Mouse (Mus musculus) limb, embryonic 12.5 days (tissue): ENCODE results near the gene Nwd2. TPM values are rescaled to one million over a fixed set of nuclear protein-coding genes. Genes with fewer than 3 reads are reported as not detected.

Experiments used
- ATAC-seq: fragments of 200-750 bp; cut with Nextera tagmentation; 2 replicates; pipeline ENCODE4 v1.8.0; 2017; ENCODE audit warnings: low read depth, moderate TSS enrichment; ENCODE audit not compliant: insufficient number of reproducible peaks, insufficient read depth, low FRiP score, low TSS enrichment
- H3K27ac ChIP-seq: fragments of 300-500 bp; sonication (generic); 2 replicates; pipeline ENCODE4 v1.5.1; 2016; ENCODE audit warnings: mild to moderate bottlenecking, moderate library complexity
- H3K27me3 ChIP-seq: fragments of 300-500 bp; sonication (generic); 2 replicates; pipeline ENCODE4 v1.6.1; 2016; ENCODE audit warnings: mild to moderate bottlenecking, moderate library complexity
- H3K36me3 ChIP-seq: fragments of 300-500 bp; sonication (generic); 2 replicates; pipeline ENCODE4 v1.6.1; 2016; ENCODE audit warnings: mild to moderate bottlenecking, moderate library complexity
- H3K4me1 ChIP-seq: fragments of 300-500 bp; sonication (generic); replicated peaks from 2 replicates; pipeline ENCODE4 v1.6.1; 2016
- H3K4me2 ChIP-seq: fragments of 300-500 bp; sonication (generic); 2 replicates; pipeline ENCODE4 v1.6.1; 2016; ENCODE audit warnings: mild to moderate bottlenecking, moderate library complexity
- H3K4me3 ChIP-seq: fragments of 300-500 bp; sonication (generic); replicated peaks from 2 replicates; pipeline ENCODE4 v1.5.1; 2016; ENCODE audit warnings: mild to moderate bottlenecking
- H3K9ac ChIP-seq: fragments of 300-500 bp; sonication (generic); replicated peaks from 2 replicates; pipeline ENCODE4 v1.6.1; 2016; ENCODE audit warnings: mild to moderate bottlenecking, moderate library complexity
- H3K9me3 ChIP-seq: fragments of 300-500 bp; sonication (generic); 2 replicates; pipeline ENCODE4 v1.6.1; 2016; ENCODE audit warnings: mild to moderate bottlenecking, moderate library complexity
- WGBS: fragments of 180-500 bp; shearing (Covaris S2); methylation state at CpG from one replicate; pipeline ENCODE4 v1.1.7; 2016; 5-methylcytosine and 5-hydroxymethylcytosine counted together
- polyA plus RNA-seq: library from polyadenylated mRNA; unstranded; fragments of >200 nt; fragmentation: Nextera tagmentation; extraction: Ambion mirVana; gene quantifications from 2 replicates; pipeline ENCODE4 v1.2.1, GENCODE M21; 2016

Gene Nwd2
- polyA plus RNA-seq, 1 experiment from 2014 or later, result 0.15 TPM

- no peak for ATAC-seq
- H3K36me3 ChIP-seq, result no peaks in the 10 kb centered on the region
- H3K4me2 ChIP-seq, result no peak overlapping the region
- no peak overlapping the region for H3K27ac ChIP-seq
- no peak overlapping the region for H3K4me3 ChIP-seq
- WGBS, result 92% methylated on average over 5 of the region's 5 CpGs
- H3K9ac ChIP-seq, result no peak overlapping the region
- H3K9me3 ChIP-seq, result no peaks in the 10 kb centered on the region
- H3K27me3 ChIP-seq, result no peaks in the 10 kb centered on the region
- no peaks in the 10 kb centered on the region for H3K4me1 ChIP-seq
Observed at GRCm38 (mm10) chr5:63666884-63667283, 18.0 kb downstream of the Nwd2 start.

- no peak overlapping the region for H3K9ac ChIP-seq
- no peak for ATAC-seq
- H3K27ac ChIP-seq, result no peak overlapping the region
- H3K27me3 ChIP-seq, result no peaks in the 10 kb centered on the region
- H3K4me2 ChIP-seq, result no peak overlapping the region
- H3K9me3 ChIP-seq, result no peaks in the 10 kb centered on the region
- no peaks in the 10 kb centered on the region for H3K36me3 ChIP-seq
- H3K4me3 ChIP-seq, result no peak overlapping the region
- H3K4me1 ChIP-seq, result no peaks in the 10 kb centered on the region
- whole genome bisulfite sequencing, result 85% methylated on average over 2 of the region's 2 CpGs
Observed at GRCm38 (mm10) chr5:63675934-63676333, 27.0 kb downstream of the Nwd2 start.

GRCm38 (mm10) chr5:63689084-63689483 is 40.2 kb downstream of the Nwd2 start:
- Histone ChIP-seq H3K9me3 (no peaks in the 10 kb centered on the region), H3K36me3 (no peaks in the 10 kb centered on the region), H3K9ac (no peak overlapping the region), H3K4me3 (no peak overlapping the region), H3K4me1 (no peaks in the 10 kb centered on the region), H3K4me2 (no peak overlapping the region), H3K27ac (no peak overlapping the region), H3K27me3 (no peaks in the 10 kb centered on the region)
- ATAC-seq, result no peak
- 75% methylated on average over 1 of the region's 1 CpGs for WGBS

- Histone ChIP-seq H3K4me1 (no peaks in the 10 kb centered on the region), H3K27ac (no peak overlapping the region), H3K9me3 (no peaks in the 10 kb centered on the region), H3K4me3 (no peak overlapping the region), H3K36me3 (no peaks in the 10 kb centered on the region), H3K27me3 (no peaks in the 10 kb centered on the region), H3K9ac (no peak overlapping the region), H3K4me2 (no peak overlapping the region)
- 86% methylated on average over 2 of the region's 2 CpGs for WGBS
- no peak for ATAC-seq
Observed at GRCm38 (mm10) chr5:63696784-63697183, 47.9 kb downstream of the Nwd2 start.

GRCm38 (mm10) chr5:63697196-63697595 is 48.3 kb downstream of the Nwd2 start:
- 77% methylated on average over 5 of the region's 5 CpGs for WGBS
- no peak overlapping the region for H3K27ac ChIP-seq
- no peaks in the 10 kb centered on the region for H3K36me3 ChIP-seq
- no peaks in the 10 kb centered on the region for H3K9me3 ChIP-seq
- ATAC-seq, result no peak
- H3K9ac ChIP-seq, result no peak overlapping the region
- no peaks in the 10 kb centered on the region for H3K27me3 ChIP-seq
- H3K4me1 ChIP-seq, result no peaks in the 10 kb centered on the region; the same call in 1 of the 2 replicates
- H3K4me2 ChIP-seq, result no peak overlapping the region
- no peak overlapping the region for H3K4me3 ChIP-seq

GRCm38 (mm10) chr5:63728955-63729354 is 80.1 kb downstream of the Nwd2 start:
- Histone ChIP-seq H3K27ac (no peak overlapping the region), H3K4me3 (no peak overlapping the region), H3K4me1 (no peaks in the 10 kb centered on the region), H3K36me3 (no peaks in the 10 kb centered on the region), H3K9me3 (no peaks in the 10 kb centered on the region), H3K9ac (no peak overlapping the region), H3K27me3 (no peaks in the 10 kb centered on the region), H3K4me2 (no peak overlapping the region)
- ATAC-seq, result no peak
- WGBS, result 78% methylated on average over 3 of the region's 3 CpGs

GRCm38 (mm10) chr5:63735521-63735920 is 86.6 kb downstream of the Nwd2 start:
- WGBS, result 79% methylated on average over 7 of the region's 7 CpGs
- H3K9ac ChIP-seq, result no peak overlapping the region
- H3K4me3 ChIP-seq, result no peak overlapping the region
- H3K4me2 ChIP-seq, result no peak overlapping the region
- H3K9me3 ChIP-seq, result no peaks in the 10 kb centered on the region
- H3K36me3 ChIP-seq, result no peaks in the 10 kb centered on the region
- H3K27ac ChIP-seq, result no peak overlapping the region
- no peaks in the 10 kb centered on the region for H3K4me1 ChIP-seq
- no peaks in the 10 kb centered on the region for H3K27me3 ChIP-seq
- ATAC-seq, result no peak

GRCm38 (mm10) chr5:63743426-63743825 is 94.5 kb downstream of the Nwd2 start:
- ATAC-seq, result no peak
- WGBS, result 87% methylated on average over 2 of the region's 2 CpGs

GRCm38 (mm10) chr5:63748299-63748698 is 99.4 kb downstream of the Nwd2 start:
- 52% methylated on average over 2 of the region's 2 CpGs for WGBS
- Histone ChIP-seq H3K9ac (no peak overlapping the region), H3K36me3 (no peaks in the 10 kb centered on the region)

More at GRCm38 (mm10) chr5:63743426-63743825, 94.5 kb downstream of the Nwd2 start:
- Histone ChIP-seq H3K4me3 (no peak overlapping the region), H3K36me3 (no peaks in the 10 kb centered on the region), H3K9ac (no peak overlapping the region), H3K4me2 (no peak overlapping the region), H3K27ac (no peak overlapping the region), H3K4me1 (no peaks in the 10 kb centered on the region), H3K27me3 (no peaks in the 10 kb centered on the region), H3K9me3 (no peaks in the 10 kb centered on the region)

GRCm38 (mm10) chr5:63748759-63749158 is 99.9 kb downstream of the Nwd2 start:
- Histone ChIP-seq H3K9me3 (no peaks in the 10 kb centered on the region), H3K9ac (no peak overlapping the region), H3K27me3 (no peaks in the 10 kb centered on the region), H3K4me2 (no peak overlapping the region), H3K4me3 (no peak overlapping the region), H3K36me3 (no peaks in the 10 kb centered on the region), H3K4me1 (no peaks in the 10 kb centered on the region), H3K27ac (no peak overlapping the region)
- 66% methylated on average over 1 of the region's 1 CpGs for WGBS
- ATAC-seq, result no peak

More at GRCm38 (mm10) chr5:63748299-63748698, 99.4 kb downstream of the Nwd2 start:
- Histone ChIP-seq H3K9me3 (no peaks in the 10 kb centered on the region), H3K27ac (no peak overlapping the region), H3K27me3 (no peaks in the 10 kb centered on the region), H3K4me1 (no peaks in the 10 kb centered on the region), H3K4me3 (no peak overlapping the region), H3K4me2 (no peak overlapping the region)
- no peak for ATAC-seq

- Histone ChIP-seq H3K36me3 (no peaks in the 10 kb centered on the region), H3K27me3 (no peaks in the 10 kb centered on the region), H3K9me3 (no peaks in the 10 kb centered on the region), H3K27ac (no peak overlapping the region), H3K4me1 (no peaks in the 10 kb centered on the region), H3K9ac (no peak overlapping the region), H3K4me2 (no peak overlapping the region), H3K4me3 (no peak overlapping the region)
- no peak for ATAC-seq
- 37% methylated on average over 5 of the region's 5 CpGs for WGBS
Observed at GRCm38 (mm10) chr5:63755092-63755761, 106.3 kb downstream of the Nwd2 start.

- H3K9ac ChIP-seq, result no peak overlapping the region
- H3K27me3 ChIP-seq, result no peaks in the 10 kb centered on the region
- WGBS, result 88% methylated on average over 3 of the region's 3 CpGs
- H3K4me3 ChIP-seq, result no peak overlapping the region
- no peaks in the 10 kb centered on the region for H3K9me3 ChIP-seq
- no peak overlapping the region for H3K4me2 ChIP-seq
- no peaks in the 10 kb centered on the region for H3K36me3 ChIP-seq
- no peak for ATAC-seq
- no peak overlapping the region for H3K27ac ChIP-seq
- H3K4me1 ChIP-seq, result no peaks in the 10 kb centered on the region
Observed at GRCm38 (mm10) chr5:63755938-63756337, 107.0 kb downstream of the Nwd2 start.
